ENCODE assay signal across 9 mouse cellular contexts in genomic region chr15:27594973-27595372, GRCm38 (mm10). TPM values are rescaled to one million over a fixed set of nuclear protein-coding genes. Genes with fewer than 3 reads are reported as not detected.
DNase-seq lines count a peak whose midpoint lies in the region; ATAC-seq lines count a peak whose summit lies in the region.
"Had no signal": no experiment of that assay in that cellular context is flagged by ENCODE, and none has a peak within 500 bp of the region (broad histone marks: within the 10 kb centered on the region; RNA-seq: fewer than 3 reads in every experiment).

No protein-coding gene starts in this region.

- H3K27me3 ChIP-seq in kidney, embryonic 16.5 days (ENCODE audit: insufficient read depth, low read length) = no peaks in the 10 kb centered on the region
- no peaks in the 10 kb centered on the region for H3K27me3 ChIP-seq in neural tube, embryonic 13.5 days
- H3K27me3 ChIP-seq: Patski had no signal

- H3K4me2 ChIP-seq in kidney, embryonic 16.5 days (replicated peaks; ENCODE audit: low read depth, low read length) = no peak overlapping the region
- no peak overlapping the region for H3K4me2 ChIP-seq in neural tube, embryonic 13.5 days

- peak overlapping the region; percentile 28; the same call in 1 of the 2 replicates for H3K27ac ChIP-seq in kidney, embryonic 16.5 days (ENCODE audit: low read length)
- peak overlapping the region; percentile 9 for H3K27ac ChIP-seq in neural tube, embryonic 13.5 days (replicated peaks)

- no peak overlapping the region for H3K4me3 ChIP-seq in kidney, embryonic 16.5 days (ENCODE audit: low read length)
- no peak overlapping the region for H3K4me3 ChIP-seq in neural tube, embryonic 13.5 days

- peaks cover 35% of the 10 kb centered on the region for H3K36me3 ChIP-seq in kidney, embryonic 16.5 days (ENCODE audit: insufficient read depth, low read length)
- H3K36me3 ChIP-seq in neural tube, embryonic 13.5 days = peaks cover 55% of the 10 kb centered on the region

- H3K9me3 ChIP-seq in kidney, embryonic 16.5 days (ENCODE audit: low read length) = no peaks in the 10 kb centered on the region
- H3K9me3 ChIP-seq in neural tube, embryonic 13.5 days = no peaks in the 10 kb centered on the region

- ATAC-seq in kidney, embryonic 16.5 days (ENCODE audit: low FRiP score, low TSS enrichment) = peak; percentile 50; the same call in 1 of the 2 replicates
- ATAC-seq in neural tube, embryonic 13.5 days (ENCODE audit: low read depth) = no peak
- ATAC-seq: Patski had no signal

- 41% methylated on average over 4 of the region's 4 CpGs for WGBS in kidney, embryonic 16.5 days
- WGBS in neural tube, embryonic 13.5 days = 34% methylated on average over 4 of the region's 4 CpGs

- no peak overlapping the region for H3K9ac ChIP-seq in kidney, embryonic 16.5 days (replicated peaks; ENCODE audit: low read length)
- no peak overlapping the region for H3K9ac ChIP-seq in neural tube, embryonic 13.5 days

- H3K4me1 ChIP-seq in kidney, embryonic 16.5 days (ENCODE audit: insufficient read depth, low read length) = no peaks in the 10 kb centered on the region; the same call in 1 of the 2 replicates
- peaks cover 11% of the 10 kb centered on the region; the same call in 1 of the 2 replicates for H3K4me1 ChIP-seq in neural tube, embryonic 13.5 days (replicated peaks)

- DNase-seq in kidney, postnatal 4 days = no peak
- peak; percentile 54 for DNase-seq in embryo, embryonic 10.5 days (ENCODE audit: low spot score)
- peak; percentile 33 for DNase-seq in forelimb bud, embryonic 11.5 days (ENCODE audit: low read depth, low spot score)
- DNase-seq in yolk sac, embryonic 10.5 days (ENCODE audit: low spot score) = no peak
- DNase-seq in cerebellum, adult 18-20 months = no peak
- DNase-seq: kidney, adult 8-10 months had no signal

RNA-seq across cellular contexts. Expression of gene Otulin, which starts 35.5 kb away (rescaled TPM):
- 13.6 and 30.1 TPM in 2 replicates for polyA plus RNA-seq in kidney, embryonic 16.5 days (2015; fragmentation: Nextera tagmentation; extraction: Ambion mirVana)
- polyA plus RNA-seq in neural tube, embryonic 13.5 days (2015; fragmentation: Nextera tagmentation; extraction: Ambion mirVana) = 24.6 and 31.7 TPM in 2 replicates

Comparison
In these comparisons a context has a peak if more than half of its experiments do, and no peak if none do; other contexts are left out.
1. DNase-seq: peak in embryo, embryonic 10.5 days (single experiment) and forelimb bud, embryonic 11.5 days (single experiment); none in kidney, postnatal 4 days (0 of 2), yolk sac, embryonic 10.5 days (single experiment) and cerebellum, adult 18-20 months (0 of 2).